Mouse (Mus musculus) cerebellum, adult (tissue): Measurements from ENCODE around the gene Cep41.

ENCODE experiments used
- ATAC-seq: cut with Nextera tagmentation; 2 replicates; pipeline ENCODE4 v1.9.2; 2017; ENCODE audit warnings: mild to moderate bottlenecking, moderate library complexity, mixed read lengths; ENCODE audit not compliant: insufficient number of reproducible peaks, low FRiP score, low TSS enrichment

Cep41 gene

GRCm38 (mm10) chr6:30693350-30693991 is at the start of gene Cep41:
Cep41 (minus strand) TSS chr6:30693749.
- peak; percentile 97 for ATAC-seq

DNA sequence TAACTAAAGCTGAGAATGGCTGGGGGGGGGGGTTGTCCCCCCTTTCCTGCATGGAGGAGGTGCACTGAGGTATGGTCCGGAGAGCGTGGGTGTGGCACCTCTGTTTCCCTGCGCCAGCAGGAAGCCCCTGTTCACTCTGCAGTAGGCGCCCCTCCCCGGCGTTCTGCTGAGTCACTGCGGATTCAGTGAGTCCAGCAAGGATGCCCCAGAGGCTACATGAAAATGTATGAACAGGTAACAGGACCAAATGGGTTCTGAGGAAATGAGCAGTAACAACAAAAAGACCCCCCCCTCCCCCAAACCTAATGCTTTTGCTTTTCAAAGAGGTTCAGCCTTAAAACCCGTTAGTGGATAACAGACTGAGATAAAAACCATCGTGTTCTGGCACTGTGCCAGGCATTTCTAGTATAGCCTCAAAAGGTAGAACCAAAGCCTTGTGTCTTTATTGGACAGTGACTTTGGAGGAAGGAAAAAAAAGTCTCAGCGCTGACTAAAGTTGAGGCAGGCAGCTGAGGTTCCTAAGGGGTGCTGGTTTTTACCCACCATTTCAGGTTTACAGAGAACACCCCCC is 45.7 kb upstream of the Cep41 start:
- ATAC-seq: no peak

- ATAC-seq: no peak
Observed at GRCm38 (mm10) chr6:30738464-30739006, 45.0 kb upstream of the Cep41 start.

GRCm38 (mm10) chr6:30737548-30738463 is 44.3 kb upstream of the Cep41 start:
- ATAC-seq: peak; percentile 49; the same call in 1 of the 2 replicates

- ATAC-seq: peak; percentile 64; the same call in 1 of the 2 replicates
Observed at GRCm38 (mm10) chr6:30736864-30737547, 43.5 kb upstream of the Cep41 start.

- no peak for ATAC-seq
Observed at GRCm38 (mm10) chr6:30736372-30736762, 42.8 kb upstream of the Cep41 start.

DNA sequence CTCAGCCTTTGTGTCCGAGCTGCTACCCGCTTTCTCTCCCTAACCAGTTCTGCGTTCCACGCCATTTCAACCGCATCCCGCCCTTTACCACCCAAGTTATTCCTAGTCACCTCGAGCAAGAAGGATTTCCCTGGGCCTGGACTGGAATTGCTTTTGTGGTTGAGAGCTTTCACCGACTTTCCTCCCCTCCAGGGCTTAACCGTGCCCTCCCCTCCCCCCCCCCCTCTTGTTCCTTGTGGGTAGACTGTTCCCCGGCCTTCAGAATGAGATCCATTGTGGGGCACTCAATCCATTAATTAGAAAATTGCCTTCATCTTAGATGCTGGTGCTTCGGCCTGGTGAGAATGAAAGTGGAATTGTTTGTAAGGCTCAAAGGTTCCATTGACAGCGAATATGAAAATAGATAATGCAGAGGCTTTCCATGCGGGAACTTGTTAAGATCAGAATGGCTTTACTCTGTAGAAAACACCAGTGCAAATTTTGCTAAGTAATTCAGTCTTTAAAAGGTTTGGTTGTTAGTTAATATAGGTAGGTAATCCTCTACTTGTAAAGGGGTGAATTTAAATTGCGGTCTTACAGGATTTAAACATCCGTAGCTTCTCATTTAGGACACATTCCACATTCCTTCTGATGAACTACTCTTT is 42.3 kb upstream of the Cep41 start:
- no peak for ATAC-seq

GRCm38 (mm10) chr6:30734988-30735727 is 41.6 kb upstream of the Cep41 start:
- ATAC-seq: no peak

GRCm38 (mm10) chr6:30734465-30734864 is 40.9 kb upstream of the Cep41 start:
- no peak for ATAC-seq

DNA sequence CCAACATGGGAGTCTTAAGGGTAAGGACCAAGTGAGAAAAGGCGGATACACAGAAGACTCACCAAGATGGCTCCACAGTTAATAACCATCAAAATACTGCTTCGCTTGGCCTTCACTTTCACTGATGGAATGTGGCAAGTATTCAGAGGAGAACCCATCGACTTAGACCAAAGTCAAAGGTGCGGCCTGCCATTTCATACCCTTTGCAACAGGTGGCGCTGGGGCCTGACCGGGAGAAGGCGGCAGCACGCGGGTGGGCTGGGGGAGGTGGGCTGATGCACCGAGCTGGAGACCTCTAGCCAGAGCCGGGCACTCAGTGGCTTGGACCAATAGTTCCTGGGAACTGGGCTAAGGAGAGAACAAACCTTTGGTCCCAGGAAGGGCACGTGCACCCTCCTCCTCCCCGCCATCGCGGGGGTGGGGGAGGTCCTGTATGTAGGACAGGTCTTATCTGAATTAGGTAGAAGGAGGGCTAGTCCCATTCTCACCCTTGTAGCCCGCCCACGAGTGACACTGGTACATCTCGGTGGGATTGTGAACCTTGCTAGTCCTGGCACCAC is 39.1 kb upstream of the Cep41 start:
- no peak for ATAC-seq

GRCm38 (mm10) chr6:30730301-30730971 is 36.9 kb upstream of the Cep41 start:
- no peak for ATAC-seq

DNA sequence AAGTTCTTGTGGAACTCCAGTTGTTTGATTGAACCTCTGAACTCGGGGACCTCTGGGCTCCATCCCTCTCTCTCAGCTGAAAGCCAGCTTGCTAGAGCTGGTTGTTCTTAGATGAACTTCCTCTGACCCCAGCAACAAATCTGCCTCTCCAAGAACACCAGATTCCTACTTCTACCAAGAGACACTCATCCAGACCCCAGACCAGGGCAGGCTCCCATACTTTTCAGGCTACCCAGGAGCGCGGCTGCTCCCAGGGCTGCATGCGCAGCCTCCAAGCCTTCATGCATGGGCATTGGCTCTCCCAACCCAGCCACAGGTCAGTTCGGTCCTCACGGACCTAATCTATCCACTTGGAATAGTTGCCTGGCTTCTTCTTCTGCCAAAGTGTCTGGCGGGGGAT is 29.8 kb upstream of the Cep41 start, which contains the start of gene Mest:
Gene Mest (plus strand): TSS at position 217 of the 400 bp plus-strand sequence.
- ATAC-seq: no peak

- ATAC-seq: no peak
Observed at GRCm38 (mm10) chr6:30722385-30723164, 29.0 kb upstream of the Cep41 start.

DNA sequence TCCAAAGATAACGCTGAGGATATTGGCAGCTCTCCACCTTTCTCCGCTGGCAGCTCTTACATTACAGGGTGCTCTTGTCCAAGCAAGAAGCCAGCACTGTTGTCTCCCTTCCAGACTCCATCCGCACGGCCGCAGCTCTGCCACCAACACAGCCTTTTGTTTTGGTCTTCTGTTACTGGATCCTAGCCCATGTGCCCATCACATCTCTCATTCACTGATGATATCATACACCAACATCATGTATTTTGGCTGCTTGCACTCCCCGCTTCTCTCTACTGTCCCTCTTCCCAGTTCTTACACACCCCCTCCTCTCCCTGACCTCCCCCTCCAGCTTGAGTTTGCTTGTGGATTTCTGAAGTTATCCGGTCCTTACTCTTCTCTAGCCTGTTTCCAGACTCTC is 23.2 kb upstream of the Cep41 start:
- ATAC-seq: no peak

- no peak for ATAC-seq
Observed at GRCm38 (mm10) chr6:30714891-30715471, 21.4 kb upstream of the Cep41 start.

- no peak for ATAC-seq
Observed at GRCm38 (mm10) chr6:30713896-30714295, 20.3 kb upstream of the Cep41 start.

DNA sequence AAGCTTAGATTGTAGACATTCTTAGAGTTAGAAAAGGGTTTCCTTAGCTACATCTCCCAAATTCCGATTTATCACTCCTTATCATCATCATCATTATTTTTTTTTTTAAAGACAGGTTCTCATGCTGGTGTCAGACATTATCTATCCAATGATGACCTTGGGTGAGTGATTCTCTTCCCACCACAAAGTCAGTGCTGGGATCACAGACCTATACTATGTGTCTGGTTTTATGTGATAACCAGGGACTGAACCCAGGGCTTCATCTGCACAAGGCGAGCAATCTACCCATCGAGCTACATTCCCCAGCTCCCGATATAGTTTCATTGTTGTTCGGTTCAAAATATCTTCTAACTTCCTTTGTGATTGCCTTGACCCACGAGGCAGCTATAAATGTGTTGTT is 19.9 kb upstream of the Cep41 start:
- ATAC-seq: no peak
